Mouse (Mus musculus): Measurements from ENCODE around the gene Mdga2.

GRCm38 (mm10) chr12:67059136-67060014 lies 163.0 kb downstream of the Mdga2 start:
- TF ChIP-seq CTCF (IDR thresholded peaks at IDR 0.05; ENCODE audit: control insufficient read depth, insufficient read depth, insufficient read length) (no peak), MAX (IDR thresholded peaks at IDR 0.05) (no peak), MYOG (IDR thresholded peaks at IDR 0.05; ENCODE audit: control insufficient read depth, extremely low read depth, insufficient read length) (no peak)
